Mouse (Mus musculus) MEL (cell line): Measurements from ENCODE around the gene Galnt17. TPM values are rescaled to one million over a fixed set of nuclear protein-coding genes. Genes with fewer than 3 reads are reported as not detected.

Experiments
- DNase-seq: peaks from one replicate; pipeline ENCODE4 v3.0.0; 2011; ENCODE audit warnings: low read depth, low spot score
- H3K27ac ChIP-seq: 2 replicates; pipeline ENCODE4 v1.5.1; 2012; ENCODE audit warnings: low read depth, mild to moderate bottlenecking, control low read depth, low read length, moderate library complexity; ENCODE audit not compliant: control insufficient read depth
- H3K27me3 ChIP-seq, 2 experiments: fragments of 150-350 bp in 1 of 2; sonication (generic) in 1 of 2; 2 replicates each; pipeline ENCODE4 v1.6.1; 2012; ENCODE audit warnings: low read length in 2 of 2, mild to moderate bottlenecking in 2 of 2, improper control_type of control experiment in 1 of 2, moderate library complexity in 1 of 2; ENCODE audit not compliant: insufficient read depth in 2 of 2, control insufficient read depth in 1 of 2
- H3K36me3 ChIP-seq, 2 experiments: 2 replicates each; pipeline ENCODE4 v1.6.1; 2012 to 2014; ENCODE audit warnings: low read length in 2 of 2, improper control_type of control experiment in 1 of 2, inconsistent platforms in 1 of 2, mild to moderate bottlenecking in 1 of 2; ENCODE audit not compliant: insufficient read depth in 2 of 2, control insufficient read depth in 1 of 2
- H3K4me1 ChIP-seq, 2 experiments: fragments of 150-350 bp in 1 of 2; sonication (generic) in 1 of 2; 2 replicates each; pipeline ENCODE4 v1.6.1; 2012; ENCODE audit warnings: low read length in 2 of 2, improper control_type of control experiment in 1 of 2, mild to moderate bottlenecking in 1 of 2; ENCODE audit not compliant: insufficient read depth in 2 of 2, control insufficient read depth in 1 of 2
- H3K4me3 ChIP-seq, 2 experiments: fragments of 150-350 bp in 1 of 2; sonication (generic) in 1 of 2; 2 replicates each; pipeline ENCODE4 v1.5.1; 2012; ENCODE audit warnings: low read depth in 2 of 2, low read length in 2 of 2, mild to moderate bottlenecking in 2 of 2, moderate library complexity in 2 of 2, control low read depth in 1 of 2, improper control_type of control experiment in 1 of 2; ENCODE audit not compliant: control insufficient read depth in 1 of 2, insufficient read depth in 1 of 2
- H3K79me2 ChIP-seq: 2 replicates; pipeline ENCODE4 v1.6.1; 2012; ENCODE audit warnings: mild to moderate bottlenecking, low read length, moderate library complexity; ENCODE audit not compliant: control insufficient read depth, poor library complexity, insufficient read depth
- H3K9ac ChIP-seq: 2 replicates; pipeline ENCODE4 v1.6.1; 2012; ENCODE audit warnings: low read depth, mild to moderate bottlenecking, control low read depth, low read length, moderate library complexity; ENCODE audit not compliant: control insufficient read depth, poor library complexity, severe bottlenecking
- H3K9me3 ChIP-seq: fragments of 150-350 bp; sonication (generic); replicated peaks from 2 replicates; pipeline ENCODE4 v1.6.1; 2012; ENCODE audit warnings: mild to moderate bottlenecking, low read length, improper control_type of control experiment, moderate library complexity; ENCODE audit not compliant: insufficient read depth
- BHLHE40 ChIP-seq: IDR thresholded peaks from 2 replicates; pipeline ENCODE4 v1.6.1; 2012; ENCODE audit warnings: low read depth, mild to moderate bottlenecking, inconsistent platforms, low read length, improper control_type of control experiment, borderline replicate concordance
- CHD1 ChIP-seq: IDR thresholded peaks from 2 replicates; pipeline ENCODE4 v1.6.1; 2012; ENCODE audit warnings: low read depth, mild to moderate bottlenecking, inconsistent platforms, low read length, improper control_type of control experiment
- E2F4 ChIP-seq: IDR thresholded peaks from 2 replicates; pipeline ENCODE4 v1.6.1; 2011; ENCODE audit warnings: low read depth, low read length, improper control_type of control experiment, borderline replicate concordance
- ETS1 ChIP-seq: IDR thresholded peaks from 2 replicates; pipeline ENCODE4 v1.6.1; 2012; ENCODE audit warnings: low read depth, mild to moderate bottlenecking, inconsistent platforms, low read length, improper control_type of control experiment, moderate library complexity
- GABPA ChIP-seq: IDR thresholded peaks from 2 replicates; pipeline ENCODE4 v1.6.1; 2012; ENCODE audit warnings: low read depth, mild to moderate bottlenecking, inconsistent platforms, low read length, improper control_type of control experiment, moderate library complexity
- JUND ChIP-seq: IDR thresholded peaks from 2 replicates; pipeline ENCODE4 v1.6.1; 2011; ENCODE audit warnings: low read depth, mild to moderate bottlenecking, improper control_type of control experiment, low read length
- MAFK ChIP-seq: IDR thresholded peaks from 2 replicates; pipeline ENCODE4 v1.6.1; 2011; ENCODE audit warnings: low read depth, mild to moderate bottlenecking, low read length, improper control_type of control experiment, borderline replicate concordance
- MAX ChIP-seq: IDR thresholded peaks from 2 replicates; pipeline ENCODE4 v1.6.1; 2011; ENCODE audit warnings: low read length, improper control_type of control experiment
- MEF2A ChIP-seq: IDR thresholded peaks from 2 replicates; pipeline ENCODE4 v1.6.1; 2014; ENCODE audit warnings: low read depth, mild to moderate bottlenecking, inconsistent platforms, low read length, improper control_type of control experiment; ENCODE audit not compliant: poor library complexity, insufficient replicate concordance, severe bottlenecking; ENCODE audit errors: extremely low read depth
- MXI1 ChIP-seq: IDR thresholded peaks from 2 replicates; pipeline ENCODE4 v1.6.1; 2011; ENCODE audit warnings: mild to moderate bottlenecking, low read depth, low read length, improper control_type of control experiment
- MYB ChIP-seq: IDR thresholded peaks from 2 replicates; pipeline ENCODE4 v1.6.1; 2011; ENCODE audit warnings: mild to moderate bottlenecking, low read depth, low read length, improper control_type of control experiment
- MYC ChIP-seq: IDR thresholded peaks from 2 replicates; pipeline ENCODE4 v1.6.1; 2011; ENCODE audit warnings: low read depth, mild to moderate bottlenecking, low read length, improper control_type of control experiment, moderate library complexity
- NELFE ChIP-seq: IDR thresholded peaks from 2 replicates; pipeline ENCODE4 v1.6.1; 2011; ENCODE audit warnings: low read depth, low read length, improper control_type of control experiment
- NRF1 ChIP-seq: IDR thresholded peaks from 2 replicates; pipeline ENCODE4 v1.6.1; 2014; ENCODE audit warnings: low read depth, mild to moderate bottlenecking, inconsistent platforms, low read length, improper control_type of control experiment, moderate library complexity; ENCODE audit not compliant: poor library complexity, insufficient read depth, severe bottlenecking
- POLR2A ChIP-seq, 2 experiments: IDR thresholded peaks; 2 replicates each; pipeline ENCODE4 v1.6.1; 2011 to 2012; ENCODE audit warnings: low read length in 2 of 2, mild to moderate bottlenecking in 2 of 2, control low read depth in 1 of 2, improper control_type of control experiment in 1 of 2, low read depth in 1 of 2, moderate library complexity in 1 of 2; ENCODE audit not compliant: control insufficient read depth in 1 of 2, insufficient read depth in 1 of 2, poor library complexity in 1 of 2
- POLR2AphosphoS2 ChIP-seq: IDR thresholded peaks from 2 replicates; pipeline ENCODE4 v1.6.1; 2011; ENCODE audit warnings: low read length, improper control_type of control experiment
- POLR2AphosphoS5 ChIP-seq: IDR thresholded peaks from 2 replicates; pipeline ENCODE4 v1.6.1; 2012; ENCODE audit warnings: low read depth, borderline replicate concordance, mild to moderate bottlenecking, inconsistent platforms, low read length, moderate library complexity, mixed read lengths
- RCOR1 ChIP-seq: IDR thresholded peaks from 2 replicates; pipeline ENCODE4 v1.6.1; 2012; ENCODE audit warnings: low read depth, mild to moderate bottlenecking, inconsistent platforms, low read length, improper control_type of control experiment
- SIN3A ChIP-seq: IDR thresholded peaks from 2 replicates; pipeline ENCODE4 v1.6.1; 2012; ENCODE audit warnings: low read length, improper control_type of control experiment, inconsistent platforms
- SMC3 ChIP-seq: IDR thresholded peaks from 2 replicates; pipeline ENCODE4 v1.6.1; 2011; ENCODE audit warnings: low read depth, low read length, improper control_type of control experiment
- TAL1 ChIP-seq: IDR thresholded peaks from 2 replicates; pipeline ENCODE4 v1.6.1; 2012; ENCODE audit warnings: mild to moderate bottlenecking, inconsistent platforms, low read length, moderate library complexity, mixed read lengths
- TBP ChIP-seq: IDR thresholded peaks from 2 replicates; pipeline ENCODE4 v1.8.0; 2011; ENCODE audit warnings: low read depth, low read length, improper control_type of control experiment
- TCF12 ChIP-seq: IDR thresholded peaks from 2 replicates; pipeline ENCODE4 v1.6.1; 2014; ENCODE audit warnings: low read depth, mild to moderate bottlenecking, inconsistent platforms, low read length, improper control_type of control experiment, moderate library complexity
- USF2 ChIP-seq, 2 experiments: IDR thresholded peaks; 2 replicates each; pipeline ENCODE4 v1.6.1; 2011 to 2012; ENCODE audit warnings: improper control_type of control experiment in 2 of 2, low read length in 2 of 2, borderline replicate concordance in 1 of 2, inconsistent platforms in 1 of 2, low read depth in 1 of 2, mild to moderate bottlenecking in 1 of 2; ENCODE audit not compliant: insufficient read depth in 1 of 2
- ZKSCAN1 ChIP-seq: IDR thresholded peaks from 2 replicates; pipeline ENCODE4 v1.6.1; 2012; ENCODE audit warnings: low read depth, mild to moderate bottlenecking, inconsistent platforms, low read length, improper control_type of control experiment, moderate library complexity
- ZMIZ1 ChIP-seq: IDR thresholded peaks from 2 replicates; pipeline ENCODE4 v1.6.1; 2012; ENCODE audit warnings: low read depth, mild to moderate bottlenecking, inconsistent platforms, low read length, improper control_type of control experiment, moderate library complexity
- ZNF384 ChIP-seq: IDR thresholded peaks from 2 replicates; pipeline ENCODE4 v1.6.1; 2012; ENCODE audit warnings: low read depth, mild to moderate bottlenecking, inconsistent platforms, low read length, improper control_type of control experiment
- polyA plus RNA-seq, 2 experiments: library from polyadenylated mRNA; stranded (reverse) in 1 of 2; unstranded in 1 of 2; fragments of >175 nt in 1 of 2; fragments of >200 nt in 1 of 2; gene quantifications; 2 replicates each; pipeline versions ENCODE4 v1.2.1 to v1.2.4; 2012; ENCODE audit warnings: low replicate concordance in 2 of 2, low read depth in 1 of 2; ENCODE audit not compliant: insufficient read length in 2 of 2, insufficient read depth in 1 of 2, missing spikeins in 1 of 2
- total RNA-seq: library from RNA; depleted of rRNA; stranded (reverse); fragments of 300-350 nt; gene quantifications from 2 replicates; pipeline ENCODE4 v1.2.3, GENCODE M21; 2012

Gene Galnt17
- total and polyA plus RNA-seq, 3 experiments = not detected

- Histone ChIP-seq H3K4me1 (no peaks in the 10 kb centered on the region), H3K79me2 (no peaks in the 10 kb centered on the region), H3K27ac (no peak overlapping the region), H3K36me3 (no peaks in the 10 kb centered on the region), H3K9me3 (no peaks in the 10 kb centered on the region), H3K4me3 (no peak overlapping the region), H3K9ac (no peak overlapping the region), H3K27me3 (no peaks in the 10 kb centered on the region)
- no peak for DNase-seq
- no peak for TF ChIP-seq TBP
- no peak for TF ChIP-seq MYB
- TF ChIP-seq USF2 (IDR thresholded peaks at IDR 0.05; ENCODE audit: borderline replicate concordance in 1 of 2, insufficient read depth in 1 of 2, low read depth in 1 of 2, low read length in 2 of 2) = no peak
Observed at GRCm38 (mm10) chr5:131094138-131094537, 214.2 kb downstream of the Galnt17 start.

- Histone ChIP-seq H3K79me2 (no peaks in the 10 kb centered on the region), H3K27ac (no peak overlapping the region), H3K9ac (no peak overlapping the region), H3K4me3 (no peak overlapping the region), H3K27me3 (no peaks in the 10 kb centered on the region), H3K36me3 (no peaks in the 10 kb centered on the region), H3K9me3 (no peaks in the 10 kb centered on the region), H3K4me1 (no peaks in the 10 kb centered on the region)
- TF ChIP-seq POLR2A (IDR thresholded peaks at IDR 0.05; ENCODE audit: control insufficient read depth in 1 of 2, insufficient read depth in 1 of 2, low read depth in 1 of 2, low read length in 2 of 2, poor library complexity in 1 of 2) (no peak), ZMIZ1 (no peak), MYC (no peak), BHLHE40 (no peak), ETS1 (no peak), JUND (no peak), E2F4 (no peak), SMC3 (no peak), POLR2AphosphoS5 (no peak), RCOR1 (no peak), GABPA (no peak), NELFE (no peak), ZNF384 (no peak)
- no peak for DNase-seq
Observed at GRCm38 (mm10) chr5:131089876-131090275, 218.4 kb downstream of the Galnt17 start.

- no peak overlapping the region for H3K4me3 ChIP-seq
- H3K9me3 ChIP-seq = no peaks in the 10 kb centered on the region
- no peak overlapping the region for H3K27ac ChIP-seq
- no peaks in the 10 kb centered on the region for H3K79me2 ChIP-seq
- H3K27me3 ChIP-seq = no peaks in the 10 kb centered on the region
- H3K4me1 ChIP-seq = no peaks in the 10 kb centered on the region
- no peaks in the 10 kb centered on the region for H3K36me3 ChIP-seq
- H3K9ac ChIP-seq = no peak overlapping the region
- DNase-seq = no peak
- TF ChIP-seq CHD1 (no peak), ZKSCAN1 (no peak), ETS1 (no peak), POLR2AphosphoS5 (no peak), NELFE (no peak), ZNF384 (no peak), MAFK (no peak), MYB (no peak), RCOR1 (no peak), MEF2A (no peak), TAL1 (no peak), SIN3A (no peak), GABPA (no peak), NRF1 (no peak), POLR2AphosphoS2 (no peak), MXI1 (no peak), TCF12 (no peak), MAX (no peak)
Observed at GRCm38 (mm10) chr5:131088866-131089265, 219.4 kb downstream of the Galnt17 start.
